Mouse (Mus musculus): ENCODE data around the gene 4930402F06Rik.

The 4930402F06Rik gene

DNA sequence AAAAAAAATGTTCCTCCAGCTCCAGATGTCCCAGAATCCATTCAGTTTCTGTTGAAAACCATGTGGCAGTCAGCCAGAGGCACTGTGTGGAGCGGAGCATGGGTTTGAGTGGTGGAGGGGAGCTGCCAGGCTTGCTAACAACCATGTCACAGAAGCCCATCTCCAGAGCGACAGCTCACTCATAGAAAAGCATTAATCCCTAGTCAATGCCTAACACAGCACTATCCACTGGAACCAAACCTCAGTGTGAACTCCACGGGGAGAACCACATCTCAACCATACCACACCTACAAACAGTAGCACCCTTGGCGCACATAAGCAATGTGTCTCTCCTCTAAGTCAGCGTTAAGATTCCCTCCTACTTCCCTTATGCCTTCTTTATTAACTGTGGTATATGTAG lies at the start of gene 4930402F06Rik:
4930402F06Rik (minus strand) TSS at position 80 of the 400 bp plus-strand sequence.
- no peak for DNase-seq

DNA sequence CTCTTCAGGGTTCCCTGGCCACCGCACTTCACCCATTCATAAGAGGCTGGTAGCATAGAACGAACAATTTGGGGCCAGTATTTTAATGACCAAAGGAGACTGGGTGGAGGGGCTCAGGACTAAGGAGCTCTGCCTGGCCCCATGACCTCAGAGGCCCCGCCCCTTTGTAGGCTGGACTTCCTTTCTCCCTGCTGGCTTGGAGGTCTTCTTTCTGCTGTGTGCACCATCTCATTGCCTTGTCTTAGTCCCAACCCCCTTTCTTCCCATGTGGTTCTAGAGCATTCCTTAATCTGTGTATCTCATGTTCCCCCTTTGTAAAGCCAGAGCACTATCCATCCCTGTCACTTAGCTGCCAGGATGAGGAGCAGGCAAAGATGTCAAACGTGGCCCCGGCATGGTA lies 49.3 kb upstream of the 4930402F06Rik start:
- peak; percentile 57 for DNase-seq

DNA sequence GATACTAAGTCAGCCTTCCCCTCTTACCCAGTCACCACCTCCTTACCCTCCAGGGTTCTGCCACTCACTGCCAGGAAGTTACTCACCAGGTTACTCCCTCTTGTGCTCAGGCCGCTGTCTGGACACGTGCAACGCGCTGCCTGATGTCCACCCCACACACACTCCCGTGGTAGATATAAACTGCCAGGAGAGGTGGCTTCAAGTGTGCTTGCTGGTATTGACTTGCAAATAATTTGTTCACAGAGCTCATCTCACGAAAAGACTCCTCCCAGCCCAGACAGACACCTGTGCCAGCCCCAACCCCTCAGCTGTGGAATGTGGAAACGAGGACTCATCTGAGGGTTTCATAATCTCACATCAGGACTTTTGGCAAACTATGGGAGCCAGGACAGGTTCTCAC lies 48.6 kb upstream of the 4930402F06Rik start:
- no peak for DNase-seq

DNA sequence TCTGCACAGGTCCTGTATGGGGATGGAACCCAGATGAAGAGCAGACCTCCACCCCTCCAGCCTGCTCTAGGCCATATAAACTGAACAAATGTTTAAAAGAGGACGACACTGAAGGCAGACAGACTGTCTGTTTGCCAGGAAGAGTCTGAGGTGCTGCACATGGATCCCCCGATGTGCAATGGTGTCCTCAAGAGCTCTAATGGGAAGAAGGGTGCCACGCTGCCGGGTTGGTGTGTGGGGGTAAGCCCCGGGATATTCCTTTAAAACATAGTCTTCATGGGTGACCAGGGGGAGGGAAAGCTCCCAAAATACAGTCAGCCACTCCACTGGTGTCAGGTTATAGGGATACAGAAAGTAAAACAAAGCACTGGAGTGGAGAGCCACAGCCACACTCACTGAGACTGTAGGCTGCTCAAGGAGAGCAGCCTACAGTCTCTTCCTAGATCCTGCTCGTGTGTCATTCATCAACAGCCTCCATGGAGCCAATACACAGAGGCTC lies 47.8 kb upstream of the 4930402F06Rik start:
- no peak for DNase-seq

DNA sequence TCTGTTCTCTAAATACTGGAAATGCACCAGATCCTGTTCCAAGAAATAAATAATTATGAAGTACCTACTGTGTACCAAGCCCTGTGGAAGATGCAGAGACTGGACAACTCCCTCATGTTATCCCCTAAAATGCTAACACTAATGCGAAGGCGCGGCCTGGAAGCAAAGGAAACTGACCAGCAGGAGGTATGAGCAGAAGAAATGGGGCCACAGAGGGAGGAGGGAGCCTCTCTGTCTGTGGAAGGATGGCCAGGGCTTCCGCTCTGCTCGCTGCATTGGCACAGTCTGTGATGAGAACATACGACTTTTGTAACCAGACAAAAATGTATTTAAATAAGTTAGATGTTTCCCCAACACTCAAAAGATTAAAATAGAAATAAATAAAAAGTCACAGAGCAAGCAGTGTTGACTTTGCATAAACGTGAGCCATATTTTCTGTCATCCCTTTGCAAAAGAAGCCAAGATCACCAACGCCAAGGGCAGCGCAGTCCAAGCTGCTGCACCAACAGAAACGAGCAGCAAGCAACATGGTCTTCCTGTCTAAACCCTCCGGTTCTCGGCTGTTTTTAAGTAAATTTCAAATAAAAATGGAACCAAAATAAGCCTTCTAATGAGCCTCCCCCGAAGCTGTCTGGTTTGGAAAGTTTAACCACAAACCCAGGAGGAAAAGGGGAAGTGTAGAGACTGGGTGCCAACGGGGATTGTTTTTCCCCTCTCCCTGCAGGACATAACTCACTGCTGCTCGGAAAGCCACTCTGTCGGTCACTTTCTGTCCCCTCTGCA lies 47.2 kb upstream of the 4930402F06Rik start:
- DNase-seq, result no peak

DNA sequence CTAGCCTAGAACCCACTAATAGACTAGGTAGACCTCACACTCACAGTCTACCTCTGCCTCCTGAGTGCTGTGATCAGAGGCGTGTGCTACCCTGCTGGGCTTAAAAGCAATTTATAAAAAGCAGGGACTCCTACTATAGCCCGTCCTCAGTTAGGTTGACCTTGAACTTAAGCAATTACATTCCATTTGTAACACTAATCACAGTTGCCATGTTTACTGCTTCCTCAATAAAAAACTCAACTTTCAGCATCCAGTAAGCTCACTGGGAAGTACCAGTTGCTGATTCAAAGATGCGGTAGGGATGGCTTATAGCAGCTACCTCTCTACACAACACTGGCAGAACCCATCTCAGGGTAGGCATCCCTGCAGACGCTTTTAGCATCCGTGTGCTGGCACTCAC lies 46.4 kb upstream of the 4930402F06Rik start:
- no peak for DNase-seq

DNA sequence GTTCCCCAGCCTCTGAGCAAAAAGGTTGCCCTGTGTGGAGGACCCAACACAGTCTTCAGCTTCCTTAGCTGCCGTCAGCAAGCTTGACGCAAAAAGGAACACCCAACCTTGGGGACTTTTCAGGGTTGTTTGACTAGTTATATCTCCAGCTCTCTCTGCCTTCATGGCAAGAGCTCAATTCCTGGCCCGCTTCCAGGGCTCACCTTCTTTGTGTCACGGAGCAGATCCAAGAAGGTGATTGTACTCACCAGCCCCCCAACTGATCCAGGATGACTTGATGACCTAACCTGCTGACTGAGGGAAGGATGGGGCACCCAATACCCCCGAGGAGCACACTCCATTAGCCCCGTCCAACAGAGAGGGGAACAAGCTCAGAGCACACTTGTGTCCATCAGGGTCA lies 45.1 kb upstream of the 4930402F06Rik start:
- DNase-seq, result no peak

DNA sequence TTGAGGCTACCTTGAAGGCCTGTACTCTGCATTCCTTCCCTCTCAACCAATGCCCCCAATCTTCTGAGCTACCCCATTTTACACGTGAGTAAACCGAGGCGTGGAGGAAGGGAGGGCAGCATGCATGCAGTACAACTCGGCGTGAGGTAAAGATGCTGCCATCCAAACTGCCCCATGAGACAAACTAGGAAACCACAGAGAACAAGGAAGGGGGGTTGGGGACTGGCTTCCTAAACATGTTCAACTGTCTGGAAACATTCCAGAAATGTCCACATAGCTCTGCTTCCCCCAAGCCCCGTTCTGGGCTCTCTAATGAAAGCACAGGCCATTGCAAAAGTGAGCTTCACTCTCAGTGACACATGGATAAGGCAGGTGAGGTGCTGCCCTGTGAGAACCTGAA lies 44.4 kb upstream of the 4930402F06Rik start:
- no peak for DNase-seq

DNA sequence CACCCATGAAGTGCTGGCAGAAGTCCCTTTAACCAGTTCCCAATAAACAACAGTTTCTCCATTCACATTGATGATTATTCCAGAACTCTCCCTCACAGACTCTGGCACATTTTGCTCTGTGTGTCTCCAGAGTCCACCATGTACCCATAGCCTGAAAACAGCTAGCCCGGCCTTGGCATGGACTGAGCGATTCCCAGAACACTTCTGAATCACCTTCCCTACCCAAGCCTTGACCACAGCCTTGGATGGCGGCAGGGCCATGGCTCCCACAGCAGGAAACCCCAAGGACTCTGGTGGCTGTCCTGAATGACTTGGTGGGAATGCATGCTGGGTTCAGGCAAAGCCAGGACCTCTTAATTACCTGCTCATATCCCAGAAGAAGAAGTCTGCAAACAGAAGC lies 43.5 kb upstream of the 4930402F06Rik start:
- DNase-seq, result no peak

DNA sequence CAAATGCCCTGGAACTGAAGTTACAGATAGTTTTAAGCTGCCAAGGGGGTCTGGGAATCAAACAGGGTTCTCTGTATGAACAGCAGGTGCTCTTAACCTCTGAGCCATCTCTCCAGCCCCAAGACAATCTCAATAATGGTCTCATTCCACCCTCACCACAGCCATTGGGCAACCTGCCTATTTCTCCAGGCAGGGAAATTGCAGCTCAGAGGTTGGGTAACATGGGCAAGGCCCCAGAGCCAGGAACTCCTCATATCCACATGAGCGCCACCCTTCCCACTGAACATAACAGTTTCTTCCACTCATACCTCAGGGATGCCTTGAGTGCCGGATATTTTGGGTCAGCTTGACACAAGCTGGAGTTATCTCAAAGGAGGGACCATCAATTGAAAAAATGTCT lies 40.8 kb upstream of the 4930402F06Rik start:
- DNase-seq, result no peak

DNA sequence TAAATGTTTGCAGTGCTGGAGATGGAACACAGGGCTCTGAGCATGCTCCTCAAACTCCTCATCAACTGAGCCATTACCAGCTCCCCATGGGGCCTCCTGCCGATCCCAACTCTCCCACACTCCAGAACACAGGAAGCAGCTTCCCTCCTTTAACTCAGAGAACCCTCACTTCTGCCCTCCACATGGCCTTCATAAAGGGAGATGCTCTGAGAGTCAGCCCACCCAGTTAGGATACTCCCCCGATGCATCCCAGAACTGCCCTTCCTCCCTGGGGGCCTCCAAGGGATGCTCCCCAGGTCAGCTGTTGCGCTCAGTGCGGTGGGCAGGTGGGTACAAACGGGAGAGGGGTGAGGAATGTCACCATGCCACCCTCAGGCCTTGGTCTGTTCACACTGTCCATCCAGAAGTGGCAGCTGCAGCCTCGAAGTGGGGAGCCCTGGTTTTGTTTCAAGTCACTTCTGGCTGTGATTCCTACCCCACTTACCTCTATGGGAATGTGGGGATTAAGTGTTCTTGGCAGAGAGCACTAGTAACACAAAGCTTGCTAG lies 37.7 kb upstream of the 4930402F06Rik start:
- no peak for DNase-seq

DNA sequence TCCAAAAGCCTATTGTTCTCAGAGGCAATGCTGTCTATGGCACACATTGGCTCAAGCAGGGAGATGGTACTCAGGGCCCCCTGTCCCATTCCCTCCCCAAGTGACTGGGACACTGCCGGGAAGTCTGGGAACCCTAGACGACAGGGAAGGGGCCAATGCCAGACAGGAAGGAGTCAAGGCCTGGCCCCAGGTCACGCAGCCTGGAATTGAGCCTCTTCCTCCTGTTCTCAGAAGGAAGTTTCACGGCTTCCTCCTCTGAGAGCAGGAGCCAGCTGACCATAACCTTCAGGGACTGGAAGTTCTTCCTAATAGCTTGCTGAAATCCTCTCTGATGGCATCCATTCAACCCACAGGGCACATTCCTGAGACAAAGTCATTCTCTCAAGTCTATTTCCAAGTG lies 36.5 kb upstream of the 4930402F06Rik start:
- no peak for DNase-seq

DNA sequence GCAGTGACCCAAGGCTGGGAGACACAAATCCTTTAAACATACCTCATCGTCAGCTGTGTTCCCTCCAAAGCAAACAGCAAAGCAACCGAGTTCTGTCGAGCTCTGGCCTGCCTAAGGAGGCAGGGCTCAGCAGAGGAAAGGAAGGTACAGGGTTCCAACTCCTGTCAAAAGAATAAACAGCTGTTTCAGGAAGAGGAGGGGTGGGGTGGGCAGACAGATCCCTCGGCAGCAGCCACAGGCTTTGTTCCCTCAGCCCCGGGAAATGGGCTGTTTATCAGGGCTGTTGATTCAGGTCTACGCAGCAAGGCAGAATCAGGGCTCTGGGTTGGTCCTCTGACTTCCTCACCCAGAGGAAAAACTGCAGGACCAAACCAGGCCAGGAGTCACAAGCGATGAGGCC lies 35.5 kb upstream of the 4930402F06Rik start:
- DNase-seq, result no peak

DNA sequence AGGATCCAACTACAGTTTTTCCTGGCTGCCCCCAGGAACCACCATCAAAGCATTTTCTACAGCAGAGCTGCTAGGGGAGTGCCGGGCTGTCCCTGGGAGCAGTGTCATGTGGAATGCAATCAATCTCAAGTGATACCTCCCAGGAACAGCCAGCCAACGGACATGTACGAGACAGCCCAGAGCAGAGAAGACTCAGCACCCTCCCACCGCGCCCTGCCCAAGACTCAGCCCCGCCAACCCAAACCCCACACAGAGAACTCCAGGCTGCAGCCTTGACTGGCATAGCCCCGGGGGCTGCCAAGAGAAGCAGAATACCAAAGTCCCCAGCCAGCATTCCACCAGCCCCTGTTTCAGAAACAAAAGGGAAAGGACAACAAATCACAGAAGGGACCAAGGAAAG lies 35.0 kb upstream of the 4930402F06Rik start:
- no peak for DNase-seq

DNA sequence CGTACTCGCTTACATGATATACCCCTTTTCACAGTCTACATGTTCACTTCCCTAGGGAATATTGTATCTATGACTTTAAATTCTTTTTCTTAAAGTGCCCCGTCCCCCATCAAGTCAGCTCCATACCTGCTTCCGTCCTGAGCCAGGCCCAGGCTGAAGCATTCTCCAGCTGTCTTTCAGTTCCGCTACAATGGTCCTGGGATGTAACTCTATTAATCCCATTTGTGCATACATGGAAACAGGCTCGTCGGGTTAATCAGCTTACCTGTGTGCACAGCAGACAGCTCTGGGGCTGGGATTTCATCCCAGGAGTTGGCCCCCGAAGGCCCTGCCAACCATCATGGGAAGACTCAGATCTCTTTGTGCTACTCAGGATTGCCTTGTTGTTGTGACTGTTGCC lies 33.8 kb upstream of the 4930402F06Rik start:
- no peak for DNase-seq

DNA sequence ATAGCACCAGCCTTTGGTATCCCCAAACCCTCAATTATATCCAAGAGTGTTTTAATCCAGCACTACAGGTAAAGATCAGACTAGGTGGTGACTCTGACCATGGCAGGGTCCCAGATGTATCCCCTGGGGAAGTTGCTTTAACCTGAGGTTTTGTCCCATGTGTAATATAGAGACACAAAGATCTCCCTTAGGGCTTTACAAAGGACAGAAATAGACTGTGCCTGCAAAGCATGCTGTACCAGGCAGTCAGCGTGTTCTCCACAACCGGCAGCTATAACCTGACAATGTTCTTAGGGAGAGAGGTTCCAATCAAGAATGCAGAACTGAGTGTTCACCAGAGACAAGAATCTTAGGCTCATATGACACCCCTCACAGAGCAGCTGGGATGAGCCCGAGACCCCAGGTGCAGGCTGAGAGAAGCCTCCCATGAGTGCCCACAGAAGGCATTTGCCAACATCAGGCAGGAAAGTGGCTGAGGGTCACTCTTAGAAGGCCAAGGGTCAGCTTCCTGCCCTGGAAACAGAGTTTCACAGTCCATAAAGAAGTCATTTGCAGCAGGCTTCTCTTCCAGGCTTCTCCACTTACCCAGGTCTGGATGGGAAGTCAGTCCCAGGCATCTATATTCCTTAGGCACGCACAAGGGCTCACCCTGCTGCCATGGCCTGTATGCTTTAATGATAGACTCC lies 31.8 kb upstream of the 4930402F06Rik start:
- no peak for DNase-seq

DNA sequence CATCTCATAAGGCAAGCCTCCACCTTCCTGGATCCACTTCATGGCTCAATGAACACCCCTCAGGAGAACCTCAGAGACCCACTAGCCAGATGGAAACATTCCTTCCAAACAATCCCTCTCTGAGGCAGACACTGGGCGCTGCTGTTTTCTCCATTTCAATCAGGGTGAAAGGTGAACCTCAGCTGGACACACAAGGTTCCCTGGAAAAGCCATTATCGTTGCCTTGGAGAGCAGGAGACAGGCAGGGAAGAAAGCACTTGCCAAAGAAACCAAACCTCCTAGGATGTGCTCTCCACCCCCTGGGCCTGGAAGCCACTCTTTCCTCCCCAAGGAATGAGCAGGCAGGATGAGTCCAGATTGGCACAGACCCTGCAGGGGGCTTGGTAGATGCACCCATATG lies 30.6 kb upstream of the 4930402F06Rik start:
- DNase-seq, result no peak

DNA sequence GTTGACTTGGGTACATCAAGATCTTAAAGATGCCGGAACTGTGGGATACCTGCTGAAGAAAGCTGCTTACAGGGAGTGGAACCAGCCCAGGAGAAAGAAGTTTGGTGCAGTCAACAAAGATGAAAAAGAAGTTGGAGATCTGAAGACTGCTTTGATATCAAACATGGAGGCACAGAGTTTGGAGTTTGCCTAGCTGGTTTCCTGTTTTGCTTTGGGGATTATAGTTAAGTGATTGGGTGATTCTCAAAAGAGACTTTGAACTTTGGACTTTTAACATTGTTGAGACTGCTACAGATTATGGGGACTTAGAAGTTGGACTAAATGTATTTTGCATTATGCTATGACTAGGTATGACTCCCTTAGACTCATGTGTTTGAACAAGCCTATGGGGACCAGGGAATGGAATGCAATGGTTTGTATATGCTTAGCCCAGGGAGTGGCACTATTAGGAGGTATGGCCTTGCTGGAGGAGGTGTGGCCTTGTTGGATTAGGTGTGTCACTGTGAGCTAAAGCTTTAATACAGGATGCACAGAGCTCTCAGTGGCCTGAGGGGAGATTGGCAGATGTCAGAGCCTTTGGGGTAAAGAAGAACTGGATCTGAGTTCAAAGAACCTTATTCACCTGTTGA lies 26.9 kb upstream of the 4930402F06Rik start:
- DNase-seq, result no peak

DNA sequence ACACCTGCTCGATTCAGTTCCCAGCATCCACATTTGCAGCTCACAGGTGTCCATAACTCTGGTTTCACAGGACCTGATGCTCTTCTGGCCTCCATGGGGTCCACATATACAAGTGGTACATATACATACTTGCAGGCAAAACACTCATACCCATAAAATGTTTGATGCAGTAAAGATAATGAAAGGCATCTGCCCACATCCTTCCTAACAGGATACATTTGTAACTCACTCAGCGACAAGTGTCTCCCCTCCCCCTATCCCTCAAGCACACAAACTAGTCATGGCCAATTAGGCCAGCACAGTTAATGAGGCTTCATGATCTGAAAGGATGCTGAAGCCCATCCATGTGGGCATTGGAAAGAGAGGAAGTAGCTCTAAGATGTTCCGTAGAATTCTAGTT lies 25.4 kb upstream of the 4930402F06Rik start:
- DNase-seq, result peak; percentile 54

DNA sequence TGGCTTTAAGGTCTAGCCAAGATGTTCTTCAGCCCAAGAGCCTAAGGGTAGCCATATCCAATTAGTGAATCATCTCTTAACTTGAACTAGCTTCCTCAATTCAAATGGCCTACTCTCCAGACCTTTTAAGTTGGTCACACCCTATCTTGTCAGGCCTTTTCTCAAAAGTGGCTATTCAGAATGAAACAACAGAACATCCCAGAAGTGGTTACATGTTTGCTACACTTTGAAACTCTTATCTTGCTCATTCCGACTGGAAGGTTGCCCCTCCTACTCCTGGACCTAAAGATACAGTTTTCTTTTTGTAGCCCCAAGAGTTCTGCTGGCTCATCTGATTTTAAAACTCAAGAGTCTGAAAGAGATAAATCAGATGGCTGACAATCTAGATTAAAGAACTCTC lies 23.7 kb upstream of the 4930402F06Rik start:
- no peak for DNase-seq

DNA sequence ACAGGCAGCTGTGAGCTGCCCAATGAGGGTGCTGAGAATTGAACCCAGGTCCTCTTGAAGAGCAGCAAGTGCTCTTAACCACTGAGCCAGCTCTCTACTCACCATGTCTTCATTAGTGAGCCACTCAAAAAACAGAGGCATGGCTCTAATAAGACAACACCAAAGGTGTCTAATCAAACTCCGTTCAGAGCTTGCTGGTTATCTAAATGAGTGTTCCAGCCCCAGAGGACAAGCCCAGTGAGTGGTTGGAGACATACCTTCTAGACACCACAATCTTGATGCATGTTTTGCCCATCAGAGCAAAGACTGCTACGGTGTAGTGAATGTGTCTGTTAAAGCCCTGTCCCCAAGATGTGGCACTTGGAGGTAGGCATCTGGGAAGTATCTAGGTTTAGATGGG lies 22.7 kb upstream of the 4930402F06Rik start:
- no peak for DNase-seq

DNA sequence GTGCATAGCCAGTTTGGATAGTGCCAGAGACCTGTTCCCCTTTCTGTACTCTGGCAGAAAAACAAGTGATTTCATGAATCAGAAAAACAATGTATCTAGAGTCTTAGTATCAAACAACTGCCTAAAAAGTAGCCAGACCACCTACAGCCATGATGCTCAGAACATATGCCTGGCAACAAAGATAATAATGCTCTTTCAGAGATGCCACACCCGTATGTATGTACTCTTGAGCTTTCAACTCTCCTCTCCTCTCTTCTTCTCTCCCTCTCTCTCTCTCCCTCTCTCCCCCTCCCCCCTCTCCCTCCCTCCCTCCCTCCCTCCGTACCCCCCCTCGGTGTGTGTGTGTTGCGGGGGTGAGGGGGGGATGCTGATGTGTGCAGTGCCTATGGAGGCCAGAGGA lies 22.3 kb upstream of the 4930402F06Rik start:
- no peak for DNase-seq

DNA sequence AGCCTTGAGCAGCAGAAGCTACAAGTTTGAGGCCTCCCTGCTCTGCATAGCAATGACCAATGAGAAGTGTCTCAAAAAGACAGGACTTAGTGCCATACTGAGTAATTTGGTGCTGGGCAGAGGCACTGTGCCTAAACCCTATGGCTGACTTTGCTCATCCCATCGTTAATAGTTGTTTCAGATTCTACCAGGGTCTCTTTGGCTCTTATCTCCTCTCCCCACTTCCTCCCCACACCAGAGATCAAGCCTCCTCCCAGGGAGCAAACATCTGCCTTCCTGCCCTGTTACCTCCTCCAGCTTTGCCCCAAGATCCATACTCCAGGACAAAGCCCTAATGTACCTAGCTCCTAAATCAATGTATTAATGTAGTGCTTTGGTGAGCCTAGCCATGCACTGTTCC lies 20.3 kb upstream of the 4930402F06Rik start:
- no peak for DNase-seq

DNA sequence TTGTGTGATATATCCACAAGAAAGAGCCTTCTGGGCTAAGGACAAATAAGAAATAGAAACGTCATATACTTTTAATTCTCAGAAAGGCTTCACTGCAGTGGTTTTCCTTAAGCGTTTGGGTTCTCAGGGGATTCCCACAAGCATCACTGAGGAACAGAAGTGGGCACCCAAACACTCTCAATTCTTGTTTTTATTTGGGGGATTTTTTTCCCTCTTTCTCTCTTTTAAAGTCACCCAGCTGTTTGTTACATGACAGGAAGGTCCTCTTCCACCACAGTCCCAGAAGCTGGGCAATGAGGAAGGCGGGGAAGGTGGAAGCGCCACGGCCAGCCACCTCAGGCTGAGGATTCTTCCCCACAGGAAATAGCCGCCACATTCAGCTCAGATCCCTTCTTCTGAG lies 19.5 kb upstream of the 4930402F06Rik start:
- DNase-seq, result no peak

All from thymus, postnatal 14 days (tissue).